In the genomic region with DNA sequence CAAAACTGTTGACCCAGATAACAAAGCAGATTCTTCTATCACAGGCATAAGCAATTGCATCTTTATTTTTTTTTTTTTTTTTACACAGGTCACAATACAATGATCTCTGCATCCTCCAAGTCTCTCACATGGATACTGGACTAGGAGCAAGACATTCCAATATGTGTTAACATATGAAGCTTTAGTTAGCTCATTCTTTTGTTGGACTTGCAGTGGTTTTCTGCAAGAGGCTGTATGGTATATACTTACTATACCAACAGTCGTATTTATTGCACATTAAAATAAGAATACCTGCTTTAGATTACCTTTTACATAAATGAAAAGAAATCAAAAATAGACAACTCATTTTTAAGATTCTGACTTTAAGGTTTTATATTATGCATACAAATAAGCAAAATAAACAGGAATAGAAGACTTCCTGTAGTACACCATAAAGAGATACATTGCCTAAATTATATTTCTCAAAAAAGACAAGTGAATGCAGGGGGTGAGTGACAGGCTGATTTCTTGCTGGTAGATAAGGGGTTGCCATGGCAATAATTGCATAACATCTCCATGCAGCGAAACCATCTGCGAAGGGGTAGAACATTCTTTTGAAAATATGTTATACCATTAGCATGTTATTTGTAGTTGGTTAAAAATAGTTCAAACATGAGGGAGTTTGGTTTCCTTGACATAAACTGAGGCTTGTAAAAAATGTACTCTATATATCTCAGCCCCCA, we compare ENCODE assay signal across 16 mouse cellular contexts.
A peak's percentile ranks its signal among the peaks of the same experiment; 100 is the strongest.
DNase-seq lines count a peak whose midpoint lies in the region; ATAC-seq and TF ChIP-seq lines count a peak whose summit lies in the region.
"Had no signal": no experiment of that assay in that cellular context is flagged by ENCODE, and none has a peak within 500 bp of the region (broad histone marks: within the 10 kb centered on the region; RNA-seq: fewer than 3 reads in every experiment).

No protein-coding gene starts in this region.

- no peak overlapping the region for H3K4me3 ChIP-seq in forebrain, embryonic 16.5 days (replicated peaks; ENCODE audit: low read length)
- H3K4me3 ChIP-seq: erythroblast, embryonic 14.5 days; heart, embryonic 12.5 days; intestine, embryonic 15.5 days; liver, embryonic 13.5 days; megakaryocyte, embryonic 14.5 days had no signal

- no peak for TF ChIP-seq POLR2A in brain, embryonic 14.5 days (IDR thresholded peaks at IDR 0.05; ENCODE audit: borderline replicate concordance, extremely low read depth, insufficient read depth, insufficient read length, poor library complexity, severe bottlenecking)

- H3K36me3 ChIP-seq in forebrain, embryonic 16.5 days (ENCODE audit: control insufficient read depth, insufficient read depth) = no peaks in the 10 kb centered on the region
- H3K36me3 ChIP-seq: heart, embryonic 12.5 days; intestine, embryonic 15.5 days; liver, embryonic 13.5 days had no signal

- no peak for TF ChIP-seq CTCF in brain, embryonic 14.5 days (IDR thresholded peaks at IDR 0.05; ENCODE audit: borderline replicate concordance, extremely low read depth, insufficient read depth, insufficient read length)

- H3K27me3 ChIP-seq in forebrain, embryonic 16.5 days (replicated peaks; ENCODE audit: control insufficient read depth, insufficient read depth, low read length) = no peaks in the 10 kb centered on the region
- H3K27me3 ChIP-seq: heart, embryonic 12.5 days; intestine, embryonic 15.5 days; liver, embryonic 13.5 days; megakaryocyte, embryonic 14.5 days had no signal

- WGBS in forebrain, embryonic 16.5 days = 65% methylated on average over 3 of the region's 3 CpGs

- H3K9me3 ChIP-seq in forebrain, embryonic 16.5 days (ENCODE audit: control insufficient read depth, low read length) = no peaks in the 10 kb centered on the region
- H3K9me3 ChIP-seq: heart, embryonic 12.5 days; intestine, embryonic 15.5 days; liver, embryonic 13.5 days; megakaryocyte, embryonic 14.5 days had no signal

- no peak overlapping the region for H3K9ac ChIP-seq in forebrain, embryonic 16.5 days (replicated peaks; ENCODE audit: low read depth, low read length)
- H3K9ac ChIP-seq: heart, embryonic 12.5 days; intestine, embryonic 15.5 days; liver, embryonic 13.5 days had no signal

- peak; percentile 53 for DNase-seq in layer of hippocampus, adult 11-12 months (ENCODE audit: low spot score)
- no peak for DNase-seq in layer of hippocampus, postnatal 25 days (ENCODE audit: extremely low spot score in 1 of 2, low spot score in 1 of 2)
- DNase-seq in brain, embryonic 14.5 days (ENCODE audit: low read depth) = peak; percentile 82
- DNase-seq in layer of hippocampus, postnatal 36 days = peak; percentile 19 to 30
- DNase-seq in c-Kit-positive CD71-positive TER-119-positive erythroid progenitor cells, embryonic 14.5 days (ENCODE audit: low spot score) = no peak
- DNase-seq in adrenal gland, adult 8-10 months = no peak
- DNase-seq: cerebellum, adult 8-10 months; gastrocnemius, postnatal 14 days; heart, postnatal 4 days; liver, embryonic 13.5 days had no signal

- H3K4me1 ChIP-seq in forebrain, embryonic 16.5 days (replicated peaks; ENCODE audit: control insufficient read depth, insufficient read depth, low read length) = no peaks in the 10 kb centered on the region
- H3K4me1 ChIP-seq: heart, embryonic 12.5 days; intestine, embryonic 15.5 days; liver, embryonic 13.5 days; megakaryocyte, embryonic 14.5 days had no signal

- H3K4me2 ChIP-seq in forebrain, embryonic 16.5 days (ENCODE audit: low read length) = no peak overlapping the region
- H3K4me2 ChIP-seq: heart, embryonic 12.5 days; intestine, embryonic 15.5 days; liver, embryonic 13.5 days had no signal

- peak; percentile 95 for ATAC-seq in forebrain, embryonic 16.5 days
- ATAC-seq: intestine, embryonic 15.5 days; lung, postnatal 0 days had no signal

- no peak overlapping the region for H3K27ac ChIP-seq in forebrain, embryonic 16.5 days (ENCODE audit: low read length)
- H3K27ac ChIP-seq: intestine, embryonic 15.5 days; liver, embryonic 13.5 days had no signal

Comparison
In these comparisons a context has a peak if more than half of its experiments do, and no peak if none do; other contexts are left out.
1. DNase-seq: peak in layer of hippocampus, adult 11-12 months (single experiment), brain, embryonic 14.5 days (single experiment) and layer of hippocampus, postnatal 36 days (2 of 2); none in layer of hippocampus, postnatal 25 days (0 of 2), c-Kit-positive CD71-positive TER-119-positive erythroid progenitor cells, embryonic 14.5 days (single experiment) and adrenal gland, adult 8-10 months (single experiment).